Comparison of ENCODE assay signal across 13 mouse cellular contexts in the genomic region with DNA sequence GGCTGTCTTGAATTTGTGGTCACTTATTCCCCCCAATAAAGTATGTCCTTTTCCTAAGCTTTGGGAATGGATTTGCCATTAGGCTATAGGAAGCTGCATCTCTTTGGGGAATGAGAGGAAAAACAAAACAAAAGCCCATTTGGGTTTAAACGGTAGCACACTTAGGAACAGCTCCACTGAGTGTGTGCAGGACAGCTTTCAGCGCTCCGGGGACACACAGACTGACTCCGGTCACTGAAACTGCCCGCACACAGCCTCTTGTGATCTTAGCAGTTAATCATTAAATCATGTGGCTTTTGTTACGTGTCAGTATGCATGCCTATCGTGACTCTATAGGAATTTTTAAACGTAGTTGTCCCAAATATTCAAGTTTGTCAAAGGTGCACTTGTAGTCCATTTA. TPM values are rescaled to one million over a fixed set of nuclear protein-coding genes. Genes with fewer than 3 reads are reported as not detected.
A peak's percentile ranks its signal among the peaks of the same experiment; 100 is the strongest.
DNase-seq lines count a peak whose midpoint lies in the region; ATAC-seq and TF ChIP-seq lines count a peak whose summit lies in the region.
"Had no signal": no experiment of that assay in that cellular context is flagged by ENCODE, and none has a peak within 500 bp of the region (broad histone marks: within the 10 kb centered on the region; RNA-seq: fewer than 3 reads in every experiment).

No protein-coding gene starts in this region.

- H3K9ac ChIP-seq in forebrain, embryonic 14.5 days (ENCODE audit: low read length): no peak overlapping the region
- no peak overlapping the region for H3K9ac ChIP-seq in forebrain, embryonic 12.5 days
- H3K9ac ChIP-seq in neural tube, embryonic 12.5 days: no peak overlapping the region
- H3K9ac ChIP-seq in kidney, postnatal 0 days (ENCODE audit: low read depth, low read length): no peak overlapping the region
- no peak overlapping the region for H3K9ac ChIP-seq in midbrain, embryonic 15.5 days

- peak overlapping the region; percentile 24; the same call in 1 of the 2 replicates for H3K4me2 ChIP-seq in forebrain, embryonic 14.5 days (ENCODE audit: low read length)
- no peak overlapping the region for H3K4me2 ChIP-seq in forebrain, embryonic 12.5 days
- 0 out of 2 replicates have a peak overlapping the region, but pooled peaks have one; percentile 2 for H3K4me2 ChIP-seq in neural tube, embryonic 12.5 days (replicated peaks)
- H3K4me2 ChIP-seq in kidney, postnatal 0 days (ENCODE audit: low read length): peak overlapping the region; percentile 27
- no peak overlapping the region for H3K4me2 ChIP-seq in midbrain, embryonic 15.5 days

- H3K9me3 ChIP-seq in forebrain, embryonic 14.5 days (replicated peaks; ENCODE audit: control insufficient read depth, low read length): no peaks in the 10 kb centered on the region
- H3K9me3 ChIP-seq in forebrain, embryonic 12.5 days: no peaks in the 10 kb centered on the region
- no peaks in the 10 kb centered on the region for H3K9me3 ChIP-seq in neural tube, embryonic 12.5 days
- H3K9me3 ChIP-seq in kidney, postnatal 0 days (replicated peaks; ENCODE audit: low read length): no peaks in the 10 kb centered on the region
- H3K9me3 ChIP-seq in midbrain, embryonic 15.5 days: no peaks in the 10 kb centered on the region

- no peak for DNase-seq in forebrain, embryonic 14.5 days (ENCODE audit: low spot score)
- no peak for DNase-seq in neural tube, embryonic 10.5 days (ENCODE audit: extremely low spot score, low spot score)
- no peak for DNase-seq in kidney, postnatal 0 days (ENCODE audit: low spot score)
- no peak for DNase-seq in retina, embryonic 14.5 days (ENCODE audit: low spot score)
- no peak for DNase-seq in urinary bladder, adult 2 months (ENCODE audit: low spot score)
- DNase-seq: adrenal gland, postnatal 10 days; heart, adult 18-20 months; layer of hippocampus, adult 9-11 months; thymus, postnatal 4 days had no signal

- no peak overlapping the region for H3K4me3 ChIP-seq in forebrain, embryonic 14.5 days (ENCODE audit: low read depth, low read length)
- no peak overlapping the region for H3K4me3 ChIP-seq in forebrain, embryonic 12.5 days (replicated peaks)
- no peak overlapping the region for H3K4me3 ChIP-seq in neural tube, embryonic 12.5 days
- no peak overlapping the region for H3K4me3 ChIP-seq in kidney, postnatal 0 days (replicated peaks; ENCODE audit: low read depth, low read length)
- no peak overlapping the region for H3K4me3 ChIP-seq in midbrain, embryonic 15.5 days

- peaks cover 23% of the 10 kb centered on the region for H3K4me1 ChIP-seq in forebrain, embryonic 14.5 days (ENCODE audit: control insufficient read depth, insufficient read depth, low read length)
- H3K4me1 ChIP-seq in forebrain, embryonic 12.5 days: peaks cover 40% of the 10 kb centered on the region
- H3K4me1 ChIP-seq in neural tube, embryonic 12.5 days: peaks cover 25% of the 10 kb centered on the region
- H3K4me1 ChIP-seq in kidney, postnatal 0 days (replicated peaks; ENCODE audit: insufficient read depth, low read length): 0 out of 2 replicates have a peak, but pooled peaks cover 5% of the 10 kb centered on the region
- H3K4me1 ChIP-seq in midbrain, embryonic 15.5 days: 0 out of 2 replicates have a peak, but pooled peaks cover 4% of the 10 kb centered on the region

- 42% methylated on average over 8 of the region's 8 CpGs for WGBS in forebrain, embryonic 14.5 days
- 36% methylated on average over 8 of the region's 8 CpGs for WGBS in forebrain, embryonic 12.5 days
- WGBS in neural tube, embryonic 12.5 days: 11% methylated on average over 8 of the region's 8 CpGs
- WGBS in kidney, postnatal 0 days: 19% methylated on average over 8 of the region's 8 CpGs
- WGBS in midbrain, embryonic 15.5 days: 49% methylated on average over 8 of the region's 8 CpGs

- no peak for TF ChIP-seq CTCF in kidney, postnatal 0 days (IDR thresholded peaks at IDR 0.05; ENCODE audit: low read depth)

- H3K36me3 ChIP-seq in forebrain, embryonic 14.5 days (ENCODE audit: control insufficient read depth, insufficient read depth, low read length): peaks cover 5% of the 10 kb centered on the region
- peaks cover 4% of the 10 kb centered on the region; the same call in 1 of the 2 replicates for H3K36me3 ChIP-seq in forebrain, embryonic 12.5 days (replicated peaks)
- H3K36me3 ChIP-seq in neural tube, embryonic 12.5 days: no peaks in the 10 kb centered on the region
- 0 out of 2 replicates have a peak, but pooled peaks cover 2% of the 10 kb centered on the region for H3K36me3 ChIP-seq in kidney, postnatal 0 days (ENCODE audit: insufficient read depth, low read length)
- H3K36me3 ChIP-seq in midbrain, embryonic 15.5 days (replicated peaks): no peaks in the 10 kb centered on the region

- H3K27ac ChIP-seq in forebrain, embryonic 14.5 days (ENCODE audit: low read depth, low read length): peak overlapping the region; percentile 70
- H3K27ac ChIP-seq in forebrain, embryonic 12.5 days: no peak overlapping the region
- no peak overlapping the region for H3K27ac ChIP-seq in neural tube, embryonic 12.5 days
- no peak overlapping the region for H3K27ac ChIP-seq in kidney, postnatal 0 days
- H3K27ac ChIP-seq in midbrain, embryonic 15.5 days: no peak overlapping the region

- ATAC-seq in forebrain, embryonic 14.5 days: no peak
- ATAC-seq in forebrain, embryonic 12.5 days (ENCODE audit: low FRiP score): no peak
- ATAC-seq in neural tube, embryonic 12.5 days (ENCODE audit: low FRiP score, low read depth): no peak
- no peak for ATAC-seq in kidney, postnatal 0 days (replicated peaks; ENCODE audit: low FRiP score, low read depth)
- ATAC-seq in midbrain, embryonic 15.5 days (replicated peaks): no peak
- ATAC-seq: Patski had no signal

- no peaks in the 10 kb centered on the region for H3K27me3 ChIP-seq in forebrain, embryonic 14.5 days (replicated peaks; ENCODE audit: control insufficient read depth, insufficient read depth, low read length)
- H3K27me3 ChIP-seq in forebrain, embryonic 12.5 days: 0 out of 2 replicates have a peak, but pooled peaks cover 8% of the 10 kb centered on the region
- no peaks in the 10 kb centered on the region for H3K27me3 ChIP-seq in neural tube, embryonic 12.5 days (replicated peaks)
- H3K27me3 ChIP-seq in kidney, postnatal 0 days (ENCODE audit: insufficient read depth, low read length): no peaks in the 10 kb centered on the region
- H3K27me3 ChIP-seq in midbrain, embryonic 15.5 days (replicated peaks): no peaks in the 10 kb centered on the region
- H3K27me3 ChIP-seq: Patski had no signal

RNA-seq across cellular contexts. Expression of gene Zbtb18, which starts 11.7 kb away (rescaled TPM):
- 102 and 109 TPM in 2 replicates for polyA plus RNA-seq in forebrain, embryonic 14.5 days (2014; fragmentation: Nextera tagmentation; extraction: Ambion mirVana)
- 21.3 and 21.6 TPM in 2 replicates for polyA plus RNA-seq in forebrain, embryonic 12.5 days (2016; fragmentation: Nextera tagmentation; extraction: Ambion mirVana)
- 6.6 and 10.4 TPM in 2 replicates for polyA plus RNA-seq in neural tube, embryonic 12.5 days (2016; fragmentation: Nextera tagmentation; extraction: Ambion mirVana)
- 2.5 and 2.6 TPM in 2 replicates for polyA plus RNA-seq in kidney, postnatal 0 days (2015; fragmentation: Nextera tagmentation; extraction: Ambion mirVana)
- polyA plus RNA-seq in midbrain, embryonic 15.5 days (2015; fragmentation: Nextera tagmentation; extraction: Ambion mirVana): 7.0 and 9.7 TPM in 2 replicates
- polyA plus RNA-seq in urinary bladder, adult 2 months (2012; rRNA removed): 11.9 and 27.0 TPM in 2 replicates

Comparison
In these comparisons a context has a peak if more than half of its experiments do, and no peak if none do; other contexts are left out.
1. H3K4me2 ChIP-seq: peak in forebrain, embryonic 14.5 days (single experiment), neural tube, embryonic 12.5 days (single experiment) and kidney, postnatal 0 days (single experiment); none in forebrain, embryonic 12.5 days (single experiment) and midbrain, embryonic 15.5 days (single experiment).